Mouse (Mus musculus) G1E (cell line): ENCODE results near the gene Cry2.

Experiments
- CTCF ChIP-seq: IDR thresholded peaks from 2 replicates; pipeline ENCODE4 v1.5.1; 2012; ENCODE audit warnings: low read depth, low read length, inconsistent platforms, mixed read lengths
- GATA1 ChIP-seq: IDR thresholded peaks from 2 replicates; pipeline ENCODE4 v1.6.1; 2012; ENCODE audit warnings: borderline replicate concordance, low read length, inconsistent platforms, mixed read lengths
- GATA2 ChIP-seq: IDR thresholded peaks from 2 replicates; pipeline ENCODE4 v1.6.1; 2012; ENCODE audit warnings: low read depth, low read length, inconsistent platforms, borderline replicate concordance

- TF ChIP-seq CTCF (no peak), GATA2 (no peak), GATA1 (no peak)
Observed at GRCm38 (mm10) chr2:92435023-92435422, 1.2 kb upstream of the Cry2 start.
